Mouse (Mus musculus): ENCODE results near the gene Nprl3.
A peak's percentile ranks its signal among the peaks of the same experiment; 100 is the strongest.
"Not testable (repeated sequence)": the region's sequence is repeated elsewhere in the genome, so short reads cannot be mapped to it uniquely, and the experiment has no call there.

Gene Nprl3

GRCm38 (mm10) chr11:32267188-32267884, at the start of gene Nprl3:
Nprl3 (minus strand) TSS chr11:32267707.
- DNase-seq (ENCODE audit: low spot score in 2 of 2): peak; percentile 91 to 95

GRCm38 (mm10) chr11:32316009-32316408, 48.5 kb upstream of the Nprl3 start:
- no peak for DNase-seq (ENCODE audit: low spot score in 2 of 2)

GRCm38 (mm10) chr11:32309928-32310327, 42.4 kb upstream of the Nprl3 start:
- DNase-seq (ENCODE audit: low spot score in 2 of 2): no peak

GRCm38 (mm10) chr11:32309446-32309845, 41.9 kb upstream of the Nprl3 start:
- no peak for DNase-seq (ENCODE audit: low spot score in 2 of 2)

- DNase-seq (ENCODE audit: low spot score in 2 of 2): no peak
Measured at GRCm38 (mm10) chr11:32307006-32307405, 39.5 kb upstream of the Nprl3 start.

GRCm38 (mm10) chr11:32303455-32303854, 35.9 kb upstream of the Nprl3 start:
- no peak for DNase-seq (ENCODE audit: low spot score in 2 of 2)

- peak in 1 of 2 experiments; percentile 32 for DNase-seq (ENCODE audit: low spot score in 2 of 2)
Measured at GRCm38 (mm10) chr11:32302824-32303419, 35.4 kb upstream of the Nprl3 start.

- DNase-seq (ENCODE audit: low spot score in 2 of 2): no peak
Measured at GRCm38 (mm10) chr11:32301506-32301905, 34.0 kb upstream of the Nprl3 start.

- no peak for DNase-seq (ENCODE audit: low spot score in 2 of 2)
Measured at GRCm38 (mm10) chr11:32300279-32301267, 33.1 kb upstream of the Nprl3 start.

GRCm38 (mm10) chr11:32299865-32300264, 32.4 kb upstream of the Nprl3 start, which contains the start of gene Hbq1a:
Hbq1a (plus strand) TSS chr11:32300069.
- DNase-seq (ENCODE audit: low spot score in 2 of 2): peak in 1 of 2 experiments; percentile 61

- DNase-seq (ENCODE audit: low spot score in 2 of 2): no peak
Measured at GRCm38 (mm10) chr11:32298532-32298918, 31.0 kb upstream of the Nprl3 start.

- DNase-seq (ENCODE audit: low spot score in 2 of 2): no peak
Measured at GRCm38 (mm10) chr11:32297866-32298531, 30.5 kb upstream of the Nprl3 start.

GRCm38 (mm10) chr11:32297417-32297816, 29.9 kb upstream of the Nprl3 start:
- DNase-seq (ENCODE audit: low spot score in 2 of 2): not testable (repeated sequence)

- DNase-seq (ENCODE audit: low spot score in 2 of 2): not testable (repeated sequence)
Measured at GRCm38 (mm10) chr11:32296203-32296602, 28.7 kb upstream of the Nprl3 start, which contains the start of gene Hba-a2. Hba-a2 (plus strand) TSS chr11:32296489.

- DNase-seq (ENCODE audit: low spot score in 2 of 2): not testable (repeated sequence)
Measured at GRCm38 (mm10) chr11:32293479-32293878, 26.0 kb upstream of the Nprl3 start.

GRCm38 (mm10) chr11:32292819-32293218, 25.3 kb upstream of the Nprl3 start:
- DNase-seq (ENCODE audit: low spot score in 2 of 2): not testable (repeated sequence)

- DNase-seq (ENCODE audit: low spot score in 2 of 2): no peak
Measured at GRCm38 (mm10) chr11:32287493-32287825, 20.0 kb upstream of the Nprl3 start.

- DNase-seq (ENCODE audit: low spot score in 2 of 2): peak; percentile 58 to 75
Measured at GRCm38 (mm10) chr11:32286695-32287492, 19.4 kb upstream of the Nprl3 start, which contains the start of gene Hbq1b. Hbq1b (plus strand) TSS chr11:32286965.

- not testable (repeated sequence) for DNase-seq (ENCODE audit: low spot score in 2 of 2)
Measured at GRCm38 (mm10) chr11:32285887-32286286, 18.4 kb upstream of the Nprl3 start.

GRCm38 (mm10) chr11:32285031-32285775, 17.7 kb upstream of the Nprl3 start:
- DNase-seq (ENCODE audit: low spot score in 2 of 2): no peak

Measured in frontal cortex, postnatal 14 days (tissue).